Mouse (Mus musculus) left cerebral cortex, postnatal 14 days (tissue): ENCODE results near the gene Med18. TPM values are rescaled to one million over a fixed set of nuclear protein-coding genes. Genes with fewer than 3 reads are reported as not detected.

Source experiments
- DNase-seq, 2 experiments: peaks; one replicate each; pipeline ENCODE4 v3.0.0; 2021 to 2022; ENCODE audit warnings: low spot score in 2 of 2, mixed read lengths in 1 of 2
- intact Hi-C: fragments of 180-260 bp; cut with DNase I; formaldehyde crosslinking; loops from one replicate; pipeline ENCODE4 v1.15.1; 2025
- long read RNA-seq, 2 experiments: library from polyadenylated mRNA; stranded (forward); transcript quantifications; one replicate each; pipeline ENCODE4 v2.0.0; 2021
- total RNA-seq, 2 experiments: library from RNA; stranded (reverse); gene quantifications; 2 replicates each; pipeline ENCODE4 v1.2.3; 2021

The Med18 gene
- total RNA-seq, result 1 to 10 TPM; 8.0 to 8.2 TPM
- long read RNA-seq, experiment 1, partial matches to known transcripts, result 0 of 5 reads
- long read RNA-seq, experiment 1, other reads (novel, unspliced or antisense), result 0 of 5 reads
- long read RNA-seq, experiment 2, partial matches to known transcripts, result 0 of 1 reads
- long read RNA-seq, experiment 2, other reads (novel, unspliced or antisense), result 0 of 1 reads

DNA sequence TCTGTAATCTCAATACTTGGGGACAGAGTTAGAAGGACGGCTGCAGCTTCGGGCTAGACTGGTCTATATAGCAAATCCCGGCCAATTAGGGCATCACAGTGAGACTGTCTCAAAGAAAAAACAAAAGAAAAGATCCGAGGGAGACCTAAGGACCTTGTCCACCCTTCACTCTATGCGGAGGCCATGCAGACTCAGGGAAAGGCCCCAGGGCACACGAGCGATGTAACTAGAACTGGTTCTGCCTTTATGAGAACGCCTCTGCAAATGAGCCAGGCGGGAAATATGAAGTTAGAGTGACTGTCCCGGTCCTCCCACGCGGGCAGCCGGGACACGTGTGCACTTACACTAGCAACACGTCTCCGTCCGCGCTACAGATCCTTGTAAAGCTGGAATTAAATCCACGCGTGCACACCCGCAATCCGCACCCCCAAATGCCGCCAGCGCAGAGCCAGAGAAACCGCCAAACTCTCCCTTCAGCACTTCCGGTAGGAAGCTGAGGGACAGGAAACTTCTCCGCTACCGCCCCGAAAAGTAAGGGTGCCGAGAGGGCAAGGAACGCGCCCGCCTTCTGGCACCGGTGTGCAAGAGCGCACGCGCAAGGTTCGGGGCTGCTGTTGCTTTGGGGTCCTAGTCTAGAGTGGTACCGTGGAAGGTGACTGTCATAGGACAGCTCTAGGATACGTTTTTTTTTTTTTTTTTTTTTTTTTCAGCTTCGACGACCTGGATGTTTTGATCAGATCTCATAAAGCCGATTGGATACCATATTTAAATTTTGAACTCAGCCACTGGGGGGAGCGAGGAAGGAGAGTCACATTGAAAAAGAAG, at the start of gene Med18:
TSS of gene Med18 (minus strand) at position 492 of the 825 bp plus-strand sequence.
- intact Hi-C loops, result loop anchor here (2.0 kb wide), 1 partner anchor 51 kb away; no protein-coding TSS in a partner anchor
- peak; percentile 92 to 95 for DNase-seq

DNA sequence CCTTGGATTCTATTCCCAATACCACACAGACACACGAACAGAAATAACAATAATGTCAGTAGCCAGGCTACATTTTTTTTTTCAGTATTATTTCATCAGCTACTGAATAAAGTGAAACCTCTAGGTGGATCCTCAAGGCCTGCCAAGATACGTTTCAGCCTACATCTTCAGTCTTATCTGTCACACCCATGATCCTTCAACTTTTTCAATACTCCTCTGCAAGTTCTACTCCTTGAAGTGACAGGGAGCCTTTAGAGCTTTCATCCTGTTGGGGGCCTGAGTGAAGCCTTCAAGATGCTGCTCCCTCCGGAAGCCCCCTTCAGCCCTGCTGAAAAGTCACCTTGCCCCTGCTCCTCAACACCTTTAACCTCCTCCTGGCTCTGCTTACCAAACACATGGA, 48.4 kb upstream of the Med18 start:
- no peak for DNase-seq
- intact Hi-C loops, result loop anchor here (5.0 kb wide), 2 partner anchors 90 to 220 kb away; partner anchors contain the start of gene Phactr4

DNA sequence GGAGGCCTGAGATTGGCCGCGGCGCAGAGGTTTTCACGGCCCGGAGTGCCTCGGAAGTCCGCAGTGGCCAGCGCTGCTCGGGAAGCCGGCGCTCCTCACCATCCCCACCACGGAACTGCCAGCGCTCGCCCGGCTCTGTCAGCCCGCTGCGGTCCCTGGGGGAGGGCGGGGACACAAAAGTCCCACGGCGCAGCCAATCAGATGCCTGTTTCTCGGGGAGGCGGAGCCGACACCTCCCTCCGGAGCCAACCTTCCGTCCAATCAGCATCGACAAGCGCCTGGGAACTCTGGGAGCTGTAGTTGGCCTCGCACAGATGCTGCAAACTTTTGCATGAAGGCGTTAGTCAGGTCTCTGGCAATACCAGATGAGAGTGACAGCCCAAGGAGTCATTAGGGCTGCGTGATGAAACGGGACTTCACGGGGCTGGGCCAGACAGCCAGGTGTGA, 46.7 kb upstream of the Med18 start, which contains the start of gene Sesn2:
TSS of gene Sesn2 (minus strand) at position 150 of the 447 bp plus-strand sequence.
- DNase-seq, result peak; percentile 98
- intact Hi-C loops, result loop anchor here (5.0 kb wide), 2 partner anchors 88 to 218 kb away; partner anchors contain the start of gene Phactr4

DNA sequence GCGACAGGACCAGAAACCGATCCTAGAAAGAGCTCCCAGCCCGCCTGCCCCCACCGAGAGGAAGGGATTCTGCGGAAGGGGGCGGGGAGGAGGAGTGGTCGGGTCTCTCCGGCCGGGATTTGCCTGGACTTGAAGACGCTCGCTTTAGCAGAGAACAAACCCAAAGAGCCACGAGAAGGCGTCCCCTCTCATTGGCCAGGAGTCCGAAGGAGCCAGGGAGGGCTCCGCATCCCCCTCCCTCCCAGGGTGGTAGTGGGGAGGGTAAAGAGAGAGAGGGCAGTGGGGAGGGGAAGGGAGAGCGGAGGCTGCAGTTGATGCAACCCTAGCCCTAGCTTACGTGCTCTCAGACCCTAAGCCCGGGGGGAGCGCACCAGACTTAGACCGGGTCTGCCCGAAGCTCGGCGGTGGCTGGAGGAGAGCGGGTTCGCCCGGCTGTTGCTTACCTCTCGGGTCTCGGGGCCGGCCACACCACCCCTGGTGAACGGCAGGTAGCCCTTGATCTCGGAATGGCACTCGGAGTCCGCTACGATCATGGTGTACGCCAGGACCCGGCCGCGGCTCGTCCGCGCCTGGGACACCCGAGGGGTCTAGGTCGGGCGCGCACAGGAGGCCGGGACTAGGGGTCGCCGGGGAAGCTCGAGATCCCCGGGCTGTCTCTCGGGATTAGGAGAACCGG, 46.0 kb upstream of the Med18 start:
- peak; percentile 66 to 72 for DNase-seq
- intact Hi-C loops, result loop anchor here (5.0 kb wide), 2 partner anchors 87 to 217 kb away; partner anchors contain the start of gene Phactr4

DNA sequence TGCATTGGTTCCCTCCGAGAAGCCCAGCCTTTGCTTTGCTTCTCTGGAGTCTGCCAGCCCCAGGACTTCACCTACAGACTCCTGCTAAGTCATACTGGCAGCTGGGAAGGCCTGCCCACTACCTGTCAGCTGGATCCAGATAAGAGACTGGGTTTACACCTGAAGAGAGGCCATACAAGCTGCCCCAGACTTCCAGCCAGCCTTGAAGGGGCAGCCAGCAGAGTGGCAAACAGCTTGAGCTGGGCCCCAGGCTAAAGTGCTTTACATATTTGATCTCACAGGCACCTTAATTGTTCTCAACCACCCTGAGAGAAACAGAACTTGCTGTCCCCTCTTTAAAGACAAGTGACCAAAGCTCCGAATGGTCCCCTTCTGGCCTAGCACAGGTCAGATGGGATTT, 43.5 kb upstream of the Med18 start:
- DNase-seq, result no peak
- intact Hi-C loops, result no loop called here

DNA sequence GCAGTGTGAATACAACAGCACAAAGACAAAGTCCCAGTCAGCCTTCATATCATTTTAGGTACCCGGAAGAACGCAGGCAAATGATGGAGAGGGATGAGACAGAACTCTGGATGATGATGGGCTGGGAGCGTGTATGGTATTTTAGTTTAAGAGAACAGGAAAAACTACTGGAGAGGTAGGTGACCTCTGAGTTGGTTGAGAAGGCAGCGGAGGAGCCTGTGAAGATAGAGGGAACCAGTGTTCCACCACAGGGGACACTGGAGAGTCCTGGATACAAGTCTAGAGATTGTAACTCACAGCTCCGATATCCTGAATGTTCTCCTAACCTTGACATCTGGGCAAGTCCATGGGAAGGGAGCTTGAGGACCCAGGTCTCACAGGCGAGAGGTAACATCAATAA, 42.5 kb upstream of the Med18 start:
- DNase-seq, result no peak
- intact Hi-C loops, result no loop called here

DNA sequence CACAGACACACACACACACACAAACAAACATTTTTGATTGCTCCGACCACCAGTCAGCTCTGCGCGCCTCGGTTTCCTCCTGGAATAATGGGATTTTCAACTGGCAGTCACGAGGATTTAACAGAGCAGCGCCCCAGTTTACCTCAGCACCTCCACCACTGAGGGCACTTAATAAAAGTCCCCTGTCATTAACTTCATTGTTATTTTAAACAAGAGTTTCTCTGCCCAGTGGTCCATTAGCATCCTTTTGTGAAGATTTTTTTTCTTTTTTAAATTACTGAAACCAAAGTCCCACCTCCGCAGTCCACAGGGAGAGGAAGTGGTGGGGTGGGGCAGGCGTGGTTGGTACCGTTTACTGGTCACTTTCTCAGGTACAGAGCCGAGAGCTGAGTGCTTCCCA, 42.1 kb upstream of the Med18 start:
- DNase-seq, result no peak
- intact Hi-C loops, result no loop called here

DNA sequence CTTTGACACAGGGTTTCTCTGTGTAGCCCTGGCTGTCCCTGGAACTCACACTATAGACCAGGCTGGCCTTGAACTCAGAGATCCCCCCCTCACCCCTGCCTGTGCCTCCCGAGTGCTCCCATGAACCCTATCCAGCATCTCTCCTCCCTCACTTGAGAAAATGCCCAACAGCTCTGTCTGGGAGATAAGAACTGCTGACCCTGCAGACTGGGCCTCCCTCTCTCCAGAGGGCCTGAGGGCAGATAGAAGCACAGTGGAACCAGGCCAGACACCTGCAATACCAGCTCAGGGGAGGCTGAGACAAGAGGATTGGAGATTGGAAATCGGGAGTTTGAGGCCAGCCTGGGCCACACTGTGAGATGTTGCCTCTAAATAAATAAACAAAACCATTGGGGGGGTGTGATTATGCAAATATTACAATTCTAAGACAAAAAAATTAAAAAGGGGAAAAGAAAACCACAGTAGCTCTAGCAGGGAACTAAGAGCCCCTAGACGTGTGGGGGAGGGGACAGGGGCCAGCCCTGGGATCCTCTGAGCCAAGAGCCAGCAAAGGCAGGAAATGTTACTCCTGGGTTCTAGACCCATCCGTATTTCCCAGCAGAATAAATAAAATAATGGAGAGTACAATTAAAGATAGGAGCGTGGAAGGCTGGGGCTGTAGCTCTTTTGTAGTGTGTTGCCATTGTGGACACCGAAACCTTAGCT, 41.5 kb upstream of the Med18 start:
- DNase-seq, result no peak
- intact Hi-C loops, result no loop called here

DNA sequence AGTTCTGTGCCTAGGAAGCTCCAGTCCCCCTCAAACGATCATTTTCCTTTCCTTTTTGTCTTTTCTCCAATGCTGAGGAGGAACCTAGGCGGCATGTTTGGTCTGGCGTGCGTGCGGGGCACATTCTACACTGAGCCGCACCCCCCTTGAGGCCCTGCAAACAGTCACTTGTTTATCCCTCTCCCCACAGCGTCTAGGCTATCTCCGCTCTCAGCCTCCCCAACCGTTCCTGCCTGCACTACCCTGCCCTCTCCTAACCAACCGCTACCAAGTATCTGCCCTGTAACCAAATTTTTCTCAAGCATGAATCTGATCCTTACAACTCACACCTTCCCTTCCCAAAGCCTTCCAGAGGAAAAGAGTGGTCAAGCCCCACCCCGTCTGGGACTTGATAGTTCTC, 39.6 kb upstream of the Med18 start:
- intact Hi-C loops, result no loop called here

DNA sequence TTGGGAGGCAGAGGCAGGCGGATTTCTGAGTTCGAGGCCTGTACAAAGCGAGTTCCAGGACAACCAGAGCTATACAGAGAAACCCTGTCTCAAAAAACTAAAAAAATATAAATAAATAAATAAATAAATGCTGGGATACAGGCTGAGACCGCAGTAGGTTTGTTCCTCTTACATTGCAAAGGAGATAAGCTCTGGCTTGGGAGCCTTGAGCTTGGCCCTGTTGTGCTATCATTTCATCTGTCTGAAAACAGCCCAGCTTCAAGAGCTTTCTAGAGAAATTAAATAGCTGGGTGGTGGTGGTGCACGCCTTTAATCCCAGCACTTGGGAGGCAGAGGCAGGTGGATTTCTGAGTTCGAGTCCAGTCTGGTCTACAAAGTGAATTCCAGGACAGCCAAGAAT, 37.9 kb upstream of the Med18 start:
- intact Hi-C loops, result no loop called here

More for the DNA sequence above, 39.6 kb upstream of the Med18 start:
- no peak for DNase-seq

DNA sequence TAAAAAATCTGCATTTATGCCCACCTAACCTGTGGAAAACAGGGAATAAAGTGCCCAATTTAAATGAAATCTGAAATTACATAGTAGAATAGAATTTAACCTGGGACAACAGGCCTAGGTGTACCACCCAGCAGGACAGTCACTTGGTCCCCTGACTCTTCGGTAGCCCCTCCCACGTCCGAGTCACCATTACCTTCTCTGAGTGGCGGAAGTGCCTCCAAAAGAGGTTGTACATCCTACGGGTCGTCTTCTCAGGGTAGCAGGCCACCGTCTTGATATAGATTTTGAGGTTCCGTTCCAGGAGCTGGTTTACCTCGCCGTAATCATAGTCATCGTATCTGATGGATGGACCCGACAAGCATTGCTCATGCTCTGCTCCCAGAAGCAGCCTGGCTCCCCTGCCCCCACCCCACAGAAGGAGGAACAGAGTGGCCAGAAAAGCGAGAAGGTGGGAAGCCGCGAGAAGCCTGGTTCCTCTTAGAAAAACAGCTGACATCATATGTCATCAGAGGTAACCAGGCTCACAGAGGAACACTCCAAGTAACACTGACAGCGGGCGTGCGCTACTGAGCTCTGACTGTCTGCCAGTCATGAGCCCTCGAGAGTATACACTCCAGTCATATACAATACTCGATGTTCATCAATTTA, 30.7 kb upstream of the Med18 start:
- intact Hi-C loops, result no loop called here
- DNase-seq, result peak; percentile 25 to 30

More for the DNA sequence above, 37.9 kb upstream of the Med18 start:
- no peak for DNase-seq

DNA sequence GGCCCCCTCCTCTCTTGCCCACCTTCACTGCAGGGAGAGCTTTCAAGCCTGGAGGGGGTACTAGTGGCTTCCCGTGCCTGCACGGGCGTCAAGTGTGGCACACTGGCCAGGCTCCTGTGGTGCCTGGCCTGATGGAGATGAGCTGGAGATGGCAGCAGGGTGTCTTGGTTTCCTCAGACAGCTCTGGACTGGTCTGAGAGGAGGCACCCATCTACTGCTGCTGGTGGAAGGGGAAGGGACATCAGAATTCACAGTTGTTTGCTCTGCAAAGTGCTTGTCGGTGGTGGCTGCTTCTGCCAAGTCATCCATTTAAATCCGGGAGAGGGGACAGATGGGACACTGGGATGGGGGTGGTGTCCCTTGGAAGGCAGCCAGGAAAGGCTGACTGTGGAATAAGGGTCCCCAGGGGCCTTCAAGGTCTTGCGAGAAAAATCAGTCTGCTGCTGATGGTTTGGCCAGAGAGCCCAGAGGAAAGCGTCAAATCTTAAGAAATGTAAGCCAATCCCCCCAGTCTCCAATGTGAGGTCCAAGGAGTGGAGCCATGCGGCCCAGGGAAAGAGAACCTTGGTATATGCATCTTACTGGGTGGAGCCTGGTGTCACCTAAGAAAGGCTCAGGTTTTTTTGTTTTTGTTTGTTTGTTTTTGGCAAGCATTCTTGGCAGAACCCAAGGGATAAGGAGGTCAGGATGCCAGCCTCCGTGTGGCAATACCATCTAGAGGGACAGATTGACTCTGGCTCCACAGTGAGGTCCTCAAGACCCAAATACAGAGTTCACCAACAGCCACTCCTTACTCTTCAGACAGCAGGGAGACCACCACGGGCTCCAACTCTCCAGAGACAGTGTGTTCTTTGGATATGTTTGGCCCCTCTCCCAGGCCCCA, 28.7 kb upstream of the Med18 start:
- no peak for DNase-seq

DNA sequence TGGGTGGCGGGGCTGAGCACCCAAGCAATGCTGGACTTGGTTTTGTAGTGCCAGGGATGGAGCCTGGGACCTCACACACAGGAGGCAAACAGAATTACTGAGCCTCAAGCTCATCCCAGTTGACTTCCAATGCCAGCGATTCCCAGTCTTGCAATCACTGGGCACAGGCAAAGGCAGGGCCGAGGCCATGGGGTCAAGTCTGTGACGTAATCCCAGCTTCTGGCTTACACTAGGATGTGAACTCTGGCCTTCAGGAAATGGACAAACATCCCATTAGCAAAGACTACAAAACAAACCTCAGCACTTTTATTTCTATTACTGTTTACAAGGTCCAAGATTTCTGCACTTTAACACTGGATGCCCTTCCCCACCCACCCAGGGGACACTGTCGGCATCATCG, 28.0 kb upstream of the Med18 start:
- no peak for DNase-seq
- intact Hi-C loops, result no loop called here

More for the DNA sequence above, 28.7 kb upstream of the Med18 start:
- intact Hi-C loops, result no loop called here

DNA sequence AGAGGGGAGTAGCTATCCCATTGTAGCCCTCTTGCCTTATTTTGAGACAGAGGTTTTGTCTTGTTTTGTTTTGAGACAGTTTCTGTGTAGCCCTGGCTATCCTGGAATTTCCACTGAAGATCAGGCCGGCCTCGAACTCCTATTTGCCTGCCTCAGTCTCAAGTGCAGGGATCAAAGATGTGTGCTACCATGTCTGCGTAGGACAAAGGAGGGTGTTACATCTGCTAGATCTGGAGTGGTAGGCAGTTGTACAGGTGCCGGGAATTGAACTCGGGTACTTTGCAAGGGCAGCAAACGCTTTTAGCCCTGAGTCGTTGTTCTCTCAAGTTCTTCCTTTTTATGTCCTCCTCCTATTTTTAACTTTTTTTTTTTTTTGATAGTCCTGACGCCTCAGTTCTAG, 27.3 kb upstream of the Med18 start:
- no peak for DNase-seq
- intact Hi-C loops, result no loop called here

DNA sequence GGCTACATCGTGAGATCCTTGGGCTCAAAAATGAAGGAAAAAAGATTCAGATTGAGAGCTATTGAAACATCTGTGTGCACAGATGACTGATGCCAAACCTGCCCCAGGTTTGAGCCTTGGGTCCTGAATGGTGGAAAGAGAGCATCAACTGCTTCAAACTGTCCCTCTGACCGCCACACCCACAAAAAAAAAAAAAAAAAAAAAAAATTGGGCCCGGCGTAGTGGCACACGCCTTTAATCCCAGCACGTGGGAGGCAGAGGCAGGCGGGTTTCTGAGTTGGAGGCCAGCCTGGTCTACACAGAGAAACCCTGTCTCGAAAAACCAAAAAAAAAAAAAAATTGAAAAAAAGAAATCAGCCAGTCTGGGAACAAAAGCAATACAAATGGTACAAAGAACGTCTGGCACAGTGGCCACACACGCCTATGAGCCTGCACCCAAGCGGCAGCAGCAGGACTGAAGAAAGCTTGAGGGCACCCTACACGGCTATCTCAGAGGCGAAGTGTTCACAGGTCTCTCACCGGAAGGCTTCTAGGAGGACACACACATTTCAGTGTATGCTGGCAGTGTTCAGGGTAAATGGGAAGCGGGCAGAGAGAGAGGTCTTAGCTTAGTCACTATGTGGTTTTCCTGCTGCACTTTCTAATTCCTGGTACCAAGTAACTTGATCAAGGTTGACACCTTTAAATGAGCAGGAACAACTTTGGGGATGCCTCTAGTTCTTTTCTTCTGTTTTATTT, 26.7 kb upstream of the Med18 start:
- no peak for DNase-seq
- intact Hi-C loops, result no loop called here

DNA sequence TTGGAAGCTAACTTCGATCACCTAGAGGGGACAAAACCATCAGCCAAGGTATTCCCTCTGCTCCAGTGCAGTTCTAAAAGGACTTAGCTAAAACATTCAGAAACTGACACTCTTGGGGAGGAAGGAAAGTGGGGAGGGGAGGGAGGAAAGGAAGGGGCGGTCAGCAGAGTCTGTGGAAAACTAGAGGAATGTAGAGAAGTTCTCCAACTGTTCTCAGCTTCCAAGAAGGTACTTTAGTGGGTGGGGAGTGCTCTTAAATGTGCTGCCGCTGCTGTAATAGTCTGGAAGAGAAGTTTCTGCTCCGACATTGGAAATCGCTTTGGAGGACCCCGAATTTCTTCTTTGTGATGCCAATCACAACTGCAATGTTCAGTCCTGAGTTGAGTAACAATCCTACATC, 25.3 kb upstream of the Med18 start:
- DNase-seq, result no peak
- intact Hi-C loops, result no loop called here

DNA sequence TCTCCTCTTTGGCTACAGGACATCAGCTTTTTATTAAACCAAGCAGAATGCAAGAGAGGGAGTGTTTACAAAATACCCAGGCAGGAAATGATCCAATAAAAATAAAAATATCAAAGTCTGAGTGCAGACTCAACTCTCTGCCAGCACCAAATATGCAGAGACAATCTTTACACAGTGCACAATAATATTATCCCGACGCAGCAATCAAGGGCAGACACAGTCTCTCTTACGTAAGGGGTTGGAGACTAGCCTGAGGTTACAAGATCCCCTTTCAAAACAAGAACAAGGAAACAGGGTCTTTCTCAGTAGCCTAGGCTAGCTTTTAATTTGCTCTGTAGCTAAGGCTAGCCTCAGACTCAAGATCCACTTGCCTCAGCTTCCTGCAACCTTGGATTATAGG, 24.8 kb upstream of the Med18 start:
- no peak for DNase-seq
- intact Hi-C loops, result no loop called here
